Mouse (Mus musculus) limb, embryonic 11.5 days (tissue): ENCODE results near the gene Jmjd8. TPM values are rescaled to one million over a fixed set of nuclear protein-coding genes. Genes with fewer than 3 reads are reported as not detected.

Source experiments
- ATAC-seq: fragments of 200-750 bp; cut with Nextera tagmentation; 2 replicates; pipeline ENCODE4 v1.8.0; 2017; ENCODE audit warnings: low read depth; ENCODE audit not compliant: insufficient number of reproducible peaks, low FRiP score, low TSS enrichment
- DNase-seq: peaks from one replicate; pipeline ENCODE4 v3.0.0-alpha.2; 2015; ENCODE audit warnings: low spot score
- H3K27ac ChIP-seq: fragments of 300-500 bp; sonication (generic); replicated peaks from 2 replicates; pipeline ENCODE4 v1.5.1; 2014; ENCODE audit warnings: low read depth, mild to moderate bottlenecking, low read length
- H3K27me3 ChIP-seq: fragments of 300-500 bp; sonication (generic); 2 replicates; pipeline ENCODE4 v1.6.1; 2014; ENCODE audit warnings: mild to moderate bottlenecking, low read length, mixed read lengths; ENCODE audit not compliant: control insufficient read depth, insufficient read depth
- H3K36me3 ChIP-seq: fragments of 300-500 bp; sonication (generic); 2 replicates; pipeline ENCODE4 v1.6.1; 2014; ENCODE audit warnings: mild to moderate bottlenecking, low read length, moderate library complexity, mixed read lengths; ENCODE audit not compliant: control insufficient read depth, insufficient read depth
- H3K4me1 ChIP-seq: fragments of 300-500 bp; sonication (generic); 2 replicates; pipeline ENCODE4 v1.6.1; 2014; ENCODE audit warnings: low read length, mixed read lengths; ENCODE audit not compliant: control insufficient read depth, insufficient read depth
- H3K4me2 ChIP-seq: fragments of 300-500 bp; sonication (generic); 2 replicates; pipeline ENCODE4 v1.6.1; 2014; ENCODE audit warnings: low read depth, mild to moderate bottlenecking, moderate library complexity; ENCODE audit not compliant: severe bottlenecking
- H3K4me3 ChIP-seq: fragments of 300-500 bp; sonication (generic); 2 replicates; pipeline ENCODE4 v1.5.1; 2014; ENCODE audit warnings: low read depth, low read length
- H3K9ac ChIP-seq: fragments of 300-500 bp; sonication (generic); 2 replicates; pipeline ENCODE4 v1.6.1; 2014; ENCODE audit warnings: mild to moderate bottlenecking, low read length
- H3K9me3 ChIP-seq: fragments of 300-500 bp; sonication (generic); 2 replicates; pipeline ENCODE4 v1.6.1; 2016; ENCODE audit warnings: low read length; ENCODE audit not compliant: control insufficient read depth
- WGBS: fragments of 180-500 bp; shearing (Covaris S2); extraction: QIAGEN DNeasy Blood & Tissue Kit; methylation state at CpG from one replicate; pipeline ENCODE4 v1.1.7; 2014; 5-methylcytosine and 5-hydroxymethylcytosine counted together
- polyA plus RNA-seq: library from polyadenylated mRNA; unstranded; fragments of >200 nt; fragmentation: Nextera tagmentation; extraction: Ambion mirVana; gene quantifications from 2 replicates; pipeline ENCODE4 v1.2.1, GENCODE M21; 2014

Gene Jmjd8
- polyA plus RNA-seq, 1 experiment from 2014 or later = 45.5 TPM

DNA sequence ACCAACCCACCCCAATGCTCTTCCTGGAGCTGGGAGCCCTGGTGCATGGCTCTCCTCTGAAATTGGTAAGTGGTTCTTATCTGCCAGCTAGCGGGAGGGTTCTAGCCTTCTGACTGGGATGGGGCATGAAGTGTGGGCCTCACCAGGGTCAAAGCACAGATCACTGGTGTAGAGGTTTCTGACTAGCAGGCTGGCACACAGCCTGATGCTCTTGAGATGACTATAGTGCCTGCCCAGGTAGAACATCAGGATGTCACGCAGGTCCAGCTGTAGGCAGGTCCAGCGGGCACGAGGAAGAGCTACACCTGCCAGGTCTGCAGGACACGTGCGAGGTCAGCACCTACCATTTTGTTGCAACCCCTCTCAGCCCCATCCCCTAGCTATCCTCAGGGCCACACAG, 31.6 kb downstream of the Jmjd8 start:
- DNase-seq (no peak), ATAC-seq (no peak)
- H3K4me2 ChIP-seq = peak overlapping the region; percentile 92
- H3K36me3 ChIP-seq = peaks cover 2% of the 10 kb centered on the region
- 0 out of 2 replicates have a peak overlapping the region, but pooled peaks have one; percentile 64 for H3K4me3 ChIP-seq
- H3K9me3 ChIP-seq = no peaks in the 10 kb centered on the region
- no peaks in the 10 kb centered on the region for H3K27me3 ChIP-seq
- H3K9ac ChIP-seq = peak overlapping the region; percentile 85
- no peak overlapping the region for H3K27ac ChIP-seq
- peaks cover 10% of the 10 kb centered on the region for H3K4me1 ChIP-seq
- WGBS = 95% methylated on average over 6 of the region's 6 CpGs

DNA sequence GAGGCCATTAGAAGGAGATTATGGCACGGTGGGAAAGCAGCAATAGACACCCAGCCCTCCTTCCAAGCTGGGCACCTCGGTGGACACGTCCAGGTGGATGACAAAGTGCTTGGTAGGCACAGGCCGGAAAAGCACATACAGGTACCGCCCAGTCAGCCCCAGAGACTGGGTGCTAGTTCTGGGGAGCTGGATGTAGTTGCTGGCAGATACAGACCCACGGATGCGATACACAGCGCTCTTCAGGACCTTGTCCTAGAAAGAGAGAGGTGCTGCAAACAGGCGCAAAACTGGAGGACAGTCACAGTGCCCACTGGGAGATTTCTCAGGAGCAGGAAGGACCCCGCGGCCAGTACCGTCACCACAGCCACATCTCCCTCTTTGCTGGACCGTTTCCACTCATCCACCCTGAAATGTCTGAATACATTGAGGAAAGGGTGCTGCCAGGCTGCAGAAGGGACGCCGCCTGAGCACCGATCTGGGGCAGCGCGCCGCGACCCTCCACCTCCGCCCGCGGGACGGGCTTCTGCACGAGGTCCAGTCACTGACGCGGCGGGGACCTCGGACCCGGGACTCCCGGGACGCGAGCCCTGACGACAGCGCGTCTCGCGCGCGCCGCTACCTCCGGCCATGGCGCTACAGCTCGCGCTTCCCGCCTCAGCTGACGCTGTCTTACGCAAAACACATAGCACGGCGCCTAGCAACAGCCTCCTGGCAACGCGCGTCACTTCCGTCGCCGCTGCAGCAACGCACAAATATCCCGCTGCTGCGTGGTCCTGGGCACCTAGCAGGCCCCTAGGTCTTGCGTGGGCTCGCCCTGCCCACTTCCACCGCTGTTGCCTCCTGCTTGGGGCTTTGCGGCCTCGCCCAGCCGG, 32.4 kb downstream of the Jmjd8 start, which contains the start of gene Wdr90:
Gene Wdr90, minus strand, starts transcription at position 670 of the 872 bp plus-strand sequence.
- no peaks in the 10 kb centered on the region for H3K9me3 ChIP-seq
- peak within 1 kb of the TSS; percentile 64 for H3K4me3 ChIP-seq
- H3K4me1 ChIP-seq = peaks cover 10% of the 10 kb centered on the region
- peak; percentile 90 for ATAC-seq
- peak within 1 kb of the TSS; percentile 92 for H3K4me2 ChIP-seq
- DNase-seq = peak; percentile 90
- no peaks in the 10 kb centered on the region for H3K27me3 ChIP-seq
- peak within 1 kb of the TSS; percentile 75 for H3K27ac ChIP-seq
- WGBS = 4% methylated on average over 61 of the region's 65 CpGs
- no peaks in the 10 kb centered on the region; the same call in 1 of the 2 replicates for H3K36me3 ChIP-seq
- H3K9ac ChIP-seq = peak within 1 kb of the TSS; percentile 85

DNA sequence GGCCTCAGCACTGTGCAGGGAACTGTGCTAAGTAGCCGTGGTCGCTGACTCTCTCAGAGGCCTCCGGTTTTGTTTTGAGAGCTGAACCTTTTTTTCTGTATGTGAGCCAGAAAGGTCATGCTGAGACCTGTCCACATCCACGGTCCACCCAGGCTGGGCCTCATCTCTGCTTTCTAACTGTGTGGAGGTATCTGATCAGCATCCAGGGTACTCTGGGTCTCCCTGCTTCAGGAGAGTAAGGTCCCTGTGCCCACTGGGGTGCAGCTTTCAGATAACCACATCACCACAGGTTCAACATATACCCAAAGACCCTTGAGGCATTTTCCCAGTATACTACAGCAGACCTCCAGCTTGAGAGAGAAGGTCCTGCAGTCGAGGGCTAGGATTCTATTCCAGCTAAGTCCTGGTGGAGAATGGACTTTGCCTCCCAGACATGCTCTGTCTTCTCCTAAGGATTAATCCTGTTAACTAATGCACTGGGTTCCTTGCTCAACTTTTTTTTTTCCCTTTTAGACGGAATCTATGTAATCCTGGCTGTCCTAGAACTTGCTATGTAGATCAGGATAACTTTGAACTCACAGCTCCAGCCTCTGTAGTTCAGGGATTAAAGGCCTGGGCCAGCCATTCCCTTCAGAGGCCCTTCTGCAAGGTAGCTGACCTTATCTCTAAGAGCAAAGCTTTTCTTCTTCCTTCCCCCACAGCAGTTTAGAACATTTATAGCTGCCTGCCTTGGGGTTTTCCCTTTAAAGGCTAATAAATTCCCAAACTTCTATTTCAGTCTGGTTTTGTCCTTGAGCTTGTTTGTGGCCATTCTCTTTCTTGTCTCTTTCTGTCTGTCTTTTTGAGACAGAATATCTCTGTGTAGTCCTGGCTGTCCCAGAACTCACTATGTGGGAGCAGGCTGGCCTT, 33.3 kb downstream of the Jmjd8 start:
- no peaks in the 10 kb centered on the region for H3K9me3 ChIP-seq
- WGBS = 18% methylated on average over 6 of the region's 6 CpGs

DNA sequence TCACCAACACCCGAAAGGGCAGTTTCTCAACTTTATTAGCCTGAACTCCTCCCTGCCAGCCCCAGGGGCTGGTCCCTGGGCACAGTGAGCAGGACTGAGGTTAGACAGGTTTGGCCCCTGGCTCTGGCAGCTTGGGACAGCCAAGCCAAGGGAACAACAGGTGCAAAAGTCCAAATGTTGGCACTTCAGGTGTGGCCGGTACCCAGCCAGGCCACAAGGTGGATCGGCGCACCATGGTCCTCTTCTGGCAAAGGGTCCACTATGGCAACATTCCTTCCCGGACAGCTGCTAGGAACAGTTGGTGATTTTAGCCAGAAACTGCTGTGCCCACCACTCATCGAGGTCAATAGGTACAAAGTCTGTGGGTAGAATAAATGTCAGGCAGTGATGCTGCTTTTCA, 35.0 kb downstream of the Jmjd8 start:
- no peak for DNase-seq
- Histone ChIP-seq H3K27me3 (no peaks in the 10 kb centered on the region), H3K4me1 (peaks cover 16% of the 10 kb centered on the region), H3K9me3 (no peaks in the 10 kb centered on the region), H3K4me3 (no peak overlapping the region), H3K9ac (no peak overlapping the region), H3K27ac (no peak overlapping the region), H3K36me3 (no peaks in the 10 kb centered on the region; the same call in 1 of the 2 replicates), H3K4me2 (no peak overlapping the region)
- WGBS = 92% methylated on average over 6 of the region's 6 CpGs
- ATAC-seq = no peak

More for the DNA sequence above, 33.3 kb downstream of the Jmjd8 start:
- H3K4me3 ChIP-seq = peak overlapping the region; percentile 64
- DNase-seq = no peak
- peak overlapping the region; percentile 75; the same call in 1 of the 2 replicates for H3K27ac ChIP-seq
- H3K27me3 ChIP-seq = no peaks in the 10 kb centered on the region
- peak overlapping the region; percentile 85 for H3K9ac ChIP-seq
- H3K4me1 ChIP-seq = peaks cover 10% of the 10 kb centered on the region
- H3K36me3 ChIP-seq = no peaks in the 10 kb centered on the region; the same call in 1 of the 2 replicates
- H3K4me2 ChIP-seq = peak overlapping the region; percentile 92
- no peak for ATAC-seq

DNA sequence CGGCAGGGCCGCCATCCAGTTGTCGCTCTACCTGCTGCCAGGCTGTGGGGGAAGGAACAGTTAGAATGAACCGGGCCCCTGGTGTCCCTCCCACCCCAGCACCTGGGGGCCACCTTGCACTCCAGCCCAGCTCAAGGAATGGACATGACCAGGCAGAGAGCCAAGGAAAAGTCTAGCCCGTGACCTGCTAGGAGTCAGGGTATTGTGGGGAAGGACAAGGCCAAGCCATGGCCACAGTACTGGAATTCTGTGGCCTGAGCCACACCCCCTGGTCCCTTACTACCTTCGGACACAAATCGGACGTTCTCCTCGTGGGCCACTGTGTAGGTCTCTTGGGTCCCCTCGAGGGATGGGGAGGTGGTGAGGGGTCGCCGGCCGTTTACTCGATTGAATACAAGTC, 35.6 kb downstream of the Jmjd8 start:
- H3K4me1 ChIP-seq = peaks cover 16% of the 10 kb centered on the region
- no peaks in the 10 kb centered on the region for H3K27me3 ChIP-seq
- ATAC-seq (no peak), DNase-seq (no peak)
- WGBS = 91% methylated on average over 14 of the region's 14 CpGs
- H3K27ac ChIP-seq = no peak overlapping the region
- no peaks in the 10 kb centered on the region for H3K36me3 ChIP-seq
- no peak overlapping the region for H3K9ac ChIP-seq
- no peaks in the 10 kb centered on the region for H3K9me3 ChIP-seq
- H3K4me3 ChIP-seq = no peak overlapping the region
- no peak overlapping the region for H3K4me2 ChIP-seq

DNA sequence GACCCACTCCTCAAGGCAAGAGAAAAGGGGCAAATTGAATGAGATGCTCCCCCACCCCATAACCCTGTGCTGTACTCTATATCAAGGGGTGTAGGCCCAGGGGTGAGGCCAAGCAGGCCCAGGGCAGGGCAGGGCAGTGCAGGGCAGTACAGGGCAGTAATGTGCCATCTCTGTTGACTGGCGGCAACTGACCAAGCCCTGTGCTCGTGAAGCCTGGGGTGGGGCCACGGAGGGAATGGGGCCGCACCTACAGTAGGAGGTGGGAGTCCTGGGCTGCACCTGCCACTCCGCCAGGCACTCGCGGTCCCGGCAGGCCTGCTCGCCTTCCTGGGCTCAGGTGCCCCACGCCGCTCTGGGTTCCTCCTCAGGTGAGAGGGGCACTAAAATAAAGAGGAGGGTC, 36.6 kb downstream of the Jmjd8 start:
- DNase-seq (no peak), ATAC-seq (no peak)
- Histone ChIP-seq H3K27me3 (no peaks in the 10 kb centered on the region), H3K4me2 (no peak overlapping the region), H3K4me3 (no peak overlapping the region), H3K4me1 (peaks cover 16% of the 10 kb centered on the region), H3K9me3 (no peaks in the 10 kb centered on the region), H3K36me3 (no peaks in the 10 kb centered on the region), H3K9ac (no peak overlapping the region), H3K27ac (no peak overlapping the region)
- WGBS = 90% methylated on average over 11 of the region's 11 CpGs

DNA sequence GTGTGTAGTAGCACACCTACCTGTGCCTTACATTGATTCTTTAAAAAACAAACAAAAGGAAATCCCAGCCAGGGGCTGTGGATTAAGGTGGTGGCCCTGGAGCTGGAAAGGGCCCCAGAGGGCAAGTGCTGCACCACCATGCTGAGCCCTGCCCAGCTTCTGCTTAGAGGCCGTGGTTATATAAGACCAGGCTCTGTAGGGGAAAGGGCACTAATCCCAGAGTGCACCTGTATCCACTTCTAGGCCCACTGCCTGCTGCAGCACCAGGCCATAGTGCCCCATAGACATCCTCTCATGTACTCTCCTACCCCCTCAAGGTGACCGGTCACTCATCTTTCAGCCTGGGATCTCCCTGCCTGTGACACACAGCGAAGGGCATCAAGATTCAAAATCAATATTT, 37.5 kb downstream of the Jmjd8 start:
- no peaks in the 10 kb centered on the region for H3K9me3 ChIP-seq
- H3K27ac ChIP-seq = no peak overlapping the region
- DNase-seq (no peak), ATAC-seq (no peak)
- WGBS = 93% methylated on average over 3 of the region's 3 CpGs
- H3K36me3 ChIP-seq = no peaks in the 10 kb centered on the region
- no peaks in the 10 kb centered on the region for H3K27me3 ChIP-seq
- no peak overlapping the region for H3K4me3 ChIP-seq
- peaks cover 9% of the 10 kb centered on the region for H3K4me1 ChIP-seq
- no peak overlapping the region for H3K4me2 ChIP-seq
- no peak overlapping the region for H3K9ac ChIP-seq

DNA sequence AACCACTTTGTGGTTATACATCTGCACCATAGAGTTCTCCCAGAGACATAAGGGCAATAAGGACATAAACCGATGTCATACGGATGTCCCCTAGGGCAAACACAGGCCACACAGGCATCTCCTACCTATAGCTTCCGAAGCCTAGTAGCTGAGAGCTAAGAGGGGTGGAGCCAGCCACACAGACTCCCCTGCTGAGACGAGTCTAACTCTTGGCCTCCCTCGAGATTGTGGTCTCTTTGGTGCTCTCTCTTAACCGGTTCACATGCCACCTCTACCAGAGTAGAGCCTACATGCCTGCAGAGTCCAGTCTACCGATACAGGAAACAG, 38.8 kb downstream of the Jmjd8 start:
- DNase-seq = no peak
- no peaks in the 10 kb centered on the region for H3K36me3 ChIP-seq
- H3K9me3 ChIP-seq = no peaks in the 10 kb centered on the region
- H3K9ac ChIP-seq = no peak overlapping the region
- 12% methylated on average over 7 of the region's 7 CpGs for WGBS
- peak overlapping the region; percentile 82 for H3K4me3 ChIP-seq
- no peak overlapping the region for H3K27ac ChIP-seq
- H3K27me3 ChIP-seq = no peaks in the 10 kb centered on the region
- no peak for ATAC-seq
- peak overlapping the region; percentile 98 for H3K4me2 ChIP-seq
- peaks cover 6% of the 10 kb centered on the region for H3K4me1 ChIP-seq
